Mouse (Mus musculus) adrenal gland, postnatal 10 days (tissue): Measurements from ENCODE around the gene Fgfr3. TPM values are rescaled to one million over a fixed set of nuclear protein-coding genes. Genes with fewer than 3 reads are reported as not detected.

Experiments
- DNase-seq: peaks from one replicate; pipeline ENCODE4 v3.0.0; 2021; ENCODE audit warnings: mixed read lengths
- total RNA-seq, 2 experiments: library from RNA; stranded (reverse); gene quantifications; 2 replicates each; pipeline ENCODE4 v1.2.3; 2021

The Fgfr3 gene
- total RNA-seq, 2 experiments from 2014 or later = 4.8 to 8.8 TPM

DNA sequence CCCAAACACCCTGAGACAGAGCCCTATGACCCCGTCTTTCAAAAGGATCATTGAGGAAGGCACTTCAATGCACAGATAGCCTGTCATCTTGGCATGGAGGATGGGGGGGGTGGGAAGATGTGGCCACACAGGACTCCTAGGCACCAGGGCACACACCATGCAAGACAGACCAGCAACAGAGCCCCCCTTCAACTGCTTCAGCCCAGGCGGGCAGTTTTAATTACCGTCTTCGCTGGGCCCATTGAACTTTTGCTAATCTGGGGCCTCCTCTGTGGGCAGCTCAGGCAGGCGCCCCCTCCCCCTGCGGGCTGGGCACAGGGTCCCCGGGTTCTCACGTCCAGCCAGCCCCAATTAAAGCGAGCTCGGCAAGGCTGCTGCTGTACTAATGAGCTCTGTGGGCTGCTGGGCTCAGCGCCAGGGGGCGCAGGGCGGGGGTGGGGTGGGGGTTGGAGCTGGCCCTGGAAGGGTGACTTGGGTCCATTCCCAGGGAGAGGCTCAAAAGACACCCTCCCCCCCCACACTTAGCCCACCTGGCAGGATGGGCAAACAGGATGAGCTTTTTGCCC is 23.4 kb upstream of the Fgfr3 start:
- DNase-seq = no peak

GRCm38 (mm10) chr5:33698669-33699068 is 22.8 kb upstream of the Fgfr3 start:
- DNase-seq = no peak

- DNase-seq = peak; percentile 68
These were observed 21.5 kb upstream of the Fgfr3 start for GRCm38 (mm10) chr5:33700010-33700409.

DNA sequence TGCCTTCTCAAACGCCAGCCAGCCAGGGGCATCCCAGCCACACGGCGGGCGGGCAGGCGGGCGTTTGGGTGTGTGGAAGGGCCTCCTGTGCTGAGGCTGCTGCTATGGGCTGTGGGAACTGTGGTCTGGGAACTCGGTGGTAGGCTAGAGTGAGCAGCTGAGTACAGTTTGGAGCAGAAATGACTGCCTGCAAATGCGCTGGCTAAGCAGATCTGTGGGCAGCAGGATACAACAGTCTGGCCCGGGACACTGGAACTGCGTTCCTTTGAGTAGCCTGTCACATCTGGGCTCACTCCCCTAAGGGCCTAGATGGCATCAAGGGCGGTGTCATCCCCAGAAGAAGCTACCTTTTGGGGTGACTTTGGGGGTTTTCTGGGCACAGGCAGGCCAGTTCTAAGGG is 19.6 kb upstream of the Fgfr3 start:
- DNase-seq = no peak

DNA sequence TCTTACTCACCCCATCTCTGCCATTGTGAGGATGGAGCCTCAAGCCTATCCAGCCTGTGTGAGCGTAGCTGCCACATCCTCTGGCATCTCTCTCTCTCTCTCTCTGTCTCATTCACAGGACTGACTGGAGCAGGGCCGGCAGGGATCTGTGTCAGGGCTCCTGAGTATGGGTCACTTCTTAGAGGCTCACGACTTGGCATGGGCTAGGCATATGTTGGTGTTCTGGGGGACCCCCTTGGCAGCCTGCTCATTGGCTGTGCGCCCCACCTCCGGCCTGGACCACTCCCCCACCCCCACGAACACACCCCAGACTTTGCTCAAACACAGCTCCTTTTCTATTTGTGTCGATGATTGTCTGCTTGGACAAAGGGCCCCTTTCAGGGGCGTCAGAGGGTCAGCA is 17.5 kb upstream of the Fgfr3 start:
- no peak for DNase-seq

DNA sequence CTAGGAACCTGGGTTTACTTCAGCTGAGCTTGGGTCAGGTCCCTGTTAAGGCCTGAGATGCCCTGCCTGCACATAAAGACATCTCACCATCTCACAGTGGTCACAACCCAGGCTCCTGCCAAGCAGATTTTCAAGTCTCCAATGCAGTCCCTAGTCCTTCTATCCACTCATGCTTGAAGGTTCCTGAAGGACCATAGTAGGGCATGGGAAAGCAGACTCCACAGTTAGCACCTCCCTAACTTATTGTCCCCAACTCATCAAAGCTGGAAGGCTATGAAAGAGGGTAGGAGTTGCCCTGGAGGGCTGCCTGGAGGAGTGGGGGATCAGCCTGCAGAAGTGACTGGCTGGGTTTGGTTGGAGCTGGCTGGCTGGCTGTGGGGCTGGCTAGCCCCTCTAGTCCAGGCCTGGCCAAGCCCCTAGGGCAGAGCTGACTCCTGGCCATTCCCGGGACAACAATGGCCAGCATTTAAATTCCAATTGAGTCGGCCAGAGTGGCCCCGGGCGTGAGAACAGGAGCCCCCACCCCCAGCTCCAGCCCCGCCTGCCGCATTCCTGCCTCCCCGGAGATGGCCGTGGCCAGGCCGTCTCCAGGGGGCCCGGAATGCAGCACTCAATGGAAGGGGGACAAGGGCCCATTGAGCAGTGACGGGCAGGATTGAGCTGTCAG is 16.4 kb upstream of the Fgfr3 start:
- no peak for DNase-seq

DNA sequence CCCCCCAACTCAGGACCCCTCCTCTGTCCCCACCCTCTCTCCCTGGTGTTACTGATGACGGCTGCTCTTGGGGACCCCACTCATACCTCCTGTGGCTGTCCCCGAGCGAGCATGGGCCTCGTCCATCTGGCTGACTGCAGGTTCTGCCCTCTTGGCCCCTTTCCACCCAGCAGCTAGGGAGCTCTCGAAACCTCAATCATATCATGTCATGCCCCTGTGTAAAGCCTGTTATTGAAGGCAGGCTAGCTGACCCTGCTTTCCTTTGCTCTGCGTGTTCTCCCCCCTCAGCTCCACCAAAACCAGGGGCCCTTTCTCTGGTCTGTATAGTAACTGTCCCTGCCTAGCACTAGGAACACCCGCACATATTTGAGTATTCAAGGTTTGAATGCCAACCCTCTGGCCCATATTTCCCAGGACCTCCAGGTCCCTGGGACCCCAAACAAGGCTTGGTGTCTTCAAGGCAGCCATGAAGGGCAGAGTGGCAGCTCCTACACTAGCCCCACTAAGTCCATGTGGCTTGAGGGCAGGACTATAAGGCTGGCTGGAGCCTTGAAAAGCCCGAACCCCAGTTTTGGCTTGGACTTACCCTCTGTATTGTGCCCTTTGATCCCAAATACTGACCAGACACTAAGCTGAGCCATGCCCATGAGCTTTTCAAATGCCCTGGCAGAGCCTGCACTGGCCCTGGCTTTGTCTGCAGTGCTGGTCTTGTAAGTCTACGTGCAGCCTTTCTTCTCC is 15.7 kb upstream of the Fgfr3 start:
- no peak for DNase-seq

DNA sequence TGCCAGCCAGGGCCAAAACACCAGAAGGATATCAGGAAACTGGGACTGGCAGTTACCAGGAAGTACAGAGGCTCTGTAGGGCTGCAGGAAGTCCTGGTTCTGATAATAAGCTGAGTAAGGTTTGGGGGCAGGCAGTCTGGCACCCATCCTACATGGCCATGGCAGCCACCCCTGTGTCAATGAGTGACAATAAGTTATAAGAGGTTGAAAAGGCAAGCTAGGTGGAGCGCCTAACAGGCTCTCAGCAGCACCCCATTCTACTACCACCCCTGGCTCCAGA is 15.2 kb upstream of the Fgfr3 start:
- no peak for DNase-seq

DNA sequence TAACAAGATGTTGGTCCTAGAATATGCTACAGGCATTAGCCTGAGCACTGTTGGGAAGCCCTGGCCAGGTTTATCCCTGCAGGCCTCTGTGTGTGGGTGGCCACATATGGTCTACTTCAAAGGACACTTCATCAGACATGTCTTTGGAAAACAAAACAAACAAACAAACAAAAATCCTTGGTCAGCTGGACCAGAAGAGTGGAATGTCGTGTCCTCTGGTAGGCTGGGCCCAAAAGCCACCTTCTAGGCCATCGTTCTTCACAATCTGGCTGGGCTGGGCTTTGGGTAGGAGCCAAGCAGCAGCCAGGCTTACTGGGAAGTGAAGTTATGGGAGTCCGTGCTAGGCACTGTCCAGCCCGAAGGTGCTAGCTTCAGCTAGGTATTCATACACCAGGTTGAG is 14.3 kb upstream of the Fgfr3 start:
- no peak for DNase-seq

GRCm38 (mm10) chr5:33709037-33709436 is 12.4 kb upstream of the Fgfr3 start:
- no peak for DNase-seq

DNA sequence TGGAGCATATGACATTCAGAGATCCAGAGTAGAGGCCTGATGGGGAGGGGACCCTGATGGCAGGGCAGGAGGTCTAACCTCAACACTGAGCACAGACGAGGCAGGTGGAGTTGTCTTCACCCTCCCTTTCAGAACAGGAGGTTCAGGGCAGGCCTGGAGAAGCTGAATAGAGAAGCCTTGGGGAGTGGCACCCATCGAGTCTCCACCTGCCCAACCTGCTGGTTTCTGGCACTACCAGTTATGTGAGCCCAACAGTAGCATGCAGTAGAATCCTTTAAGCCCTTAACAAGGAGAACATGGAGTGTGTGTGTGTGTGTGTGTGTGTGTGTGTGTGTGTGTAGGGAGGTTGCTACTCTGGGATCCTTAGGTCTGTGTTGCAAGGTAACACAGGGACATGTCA is 8.9 kb upstream of the Fgfr3 start:
- DNase-seq = no peak

- DNase-seq = no peak
These were observed 6.3 kb upstream of the Fgfr3 start for GRCm38 (mm10) chr5:33715182-33715581.

GRCm38 (mm10) chr5:33716467-33716866 is 5.0 kb upstream of the Fgfr3 start:
- no peak for DNase-seq

DNA sequence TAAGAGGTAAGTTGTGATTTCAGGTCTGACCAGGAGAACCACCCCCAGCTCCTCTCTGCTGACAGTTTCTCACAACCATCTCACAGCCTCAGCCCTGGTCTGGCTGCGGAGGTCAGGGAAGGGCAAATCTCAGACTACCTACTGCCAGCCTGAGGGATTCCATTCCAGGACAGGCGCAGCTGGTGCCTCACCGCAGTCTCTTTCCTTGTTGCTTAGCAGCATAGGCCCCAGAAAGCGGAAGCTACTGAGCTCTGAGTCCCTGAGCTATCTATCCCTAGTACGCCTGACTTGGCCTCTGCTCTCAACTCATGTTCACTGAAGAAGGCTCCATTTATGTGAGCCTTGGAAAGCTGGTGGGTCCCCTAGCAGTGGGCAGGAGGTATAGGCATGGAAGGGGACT is 3.0 kb upstream of the Fgfr3 start:
- DNase-seq = no peak

DNA sequence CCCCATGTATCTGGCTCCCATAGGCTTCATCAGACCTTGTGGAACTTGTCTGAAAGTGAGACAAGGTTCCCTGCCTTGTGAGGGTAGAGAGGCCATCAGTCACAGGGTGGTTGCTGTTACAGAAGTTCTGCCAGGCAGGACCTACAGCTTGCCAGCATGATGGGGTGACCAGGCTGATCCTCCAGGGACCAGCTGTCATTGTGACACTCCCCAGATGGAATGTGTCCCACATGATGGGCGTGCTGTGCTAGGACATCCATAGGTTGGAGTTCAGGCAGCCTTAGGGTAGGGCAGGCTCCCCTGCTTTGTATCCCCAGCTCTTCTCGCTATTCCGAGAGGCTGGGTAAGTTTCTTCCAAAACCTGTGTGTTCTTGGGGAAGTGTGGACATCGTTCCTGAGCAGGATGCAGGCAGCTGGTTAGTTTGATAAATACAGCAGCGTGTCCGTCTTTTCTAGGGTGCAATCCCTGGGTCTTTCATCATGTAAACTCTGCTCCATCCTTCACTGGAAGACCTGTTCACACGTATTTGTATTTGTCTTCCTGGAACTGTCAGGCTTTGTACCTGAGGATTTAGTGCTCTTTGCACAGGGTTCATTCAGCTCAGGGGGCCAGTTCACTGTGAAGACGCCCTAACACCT is 503 bp upstream of the Fgfr3 start:
- no peak for DNase-seq

GRCm38 (mm10) chr5:33722266-33723018 is 968 bp downstream of the Fgfr3 start:
- no peak for DNase-seq

DNA sequence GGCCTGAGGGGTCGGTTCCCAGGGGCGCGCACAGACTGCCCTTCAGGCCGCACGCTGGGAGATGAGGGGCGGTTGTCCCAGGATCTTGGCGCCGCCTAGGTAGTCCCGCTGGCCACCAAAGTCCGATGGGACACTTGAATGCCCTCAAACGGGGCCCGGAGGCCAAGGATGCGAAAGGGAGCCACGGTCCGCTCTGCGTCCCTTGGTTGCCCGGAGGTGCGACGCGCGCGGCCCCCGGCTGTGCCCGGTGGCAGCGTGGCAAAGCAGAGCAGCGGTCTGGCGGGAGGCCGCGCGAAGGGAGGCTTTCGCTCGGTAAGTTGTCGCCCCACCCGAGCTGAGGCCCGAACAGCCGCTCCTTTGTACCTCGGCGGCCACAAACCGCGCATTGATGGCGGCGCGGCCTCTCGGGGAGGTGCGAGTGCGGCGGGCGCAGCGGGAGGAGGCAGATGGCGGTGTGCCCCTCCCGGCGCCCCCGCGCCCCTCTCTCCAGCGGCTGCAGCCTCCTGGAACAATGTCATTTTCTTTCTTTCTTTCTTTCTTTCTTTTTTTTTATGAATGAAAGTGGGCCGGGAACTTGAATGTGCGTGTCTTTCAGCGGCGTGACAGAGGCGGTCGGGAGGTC is 1.7 kb downstream of the Fgfr3 start:
- peak; percentile 17 for DNase-seq

GRCm38 (mm10) chr5:33723641-33724465 is 2.4 kb downstream of the Fgfr3 start:
- no peak for DNase-seq

GRCm38 (mm10) chr5:33726081-33726647 is 4.7 kb downstream of the Fgfr3 start:
- DNase-seq = no peak

- no peak for DNase-seq
These were observed 5.4 kb downstream of the Fgfr3 start for GRCm38 (mm10) chr5:33726891-33727290.

GRCm38 (mm10) chr5:33728841-33729240 is 7.4 kb downstream of the Fgfr3 start:
- DNase-seq = peak; percentile 59
